Mouse (Mus musculus) B cell, adult 2 months (primary cell): ENCODE measurements around the gene Slc28a1.

Experiments
- DNase-seq, 2 experiments: peaks; one replicate each; pipeline ENCODE4 v3.0.0; 2022

The Slc28a1 gene

DNA sequence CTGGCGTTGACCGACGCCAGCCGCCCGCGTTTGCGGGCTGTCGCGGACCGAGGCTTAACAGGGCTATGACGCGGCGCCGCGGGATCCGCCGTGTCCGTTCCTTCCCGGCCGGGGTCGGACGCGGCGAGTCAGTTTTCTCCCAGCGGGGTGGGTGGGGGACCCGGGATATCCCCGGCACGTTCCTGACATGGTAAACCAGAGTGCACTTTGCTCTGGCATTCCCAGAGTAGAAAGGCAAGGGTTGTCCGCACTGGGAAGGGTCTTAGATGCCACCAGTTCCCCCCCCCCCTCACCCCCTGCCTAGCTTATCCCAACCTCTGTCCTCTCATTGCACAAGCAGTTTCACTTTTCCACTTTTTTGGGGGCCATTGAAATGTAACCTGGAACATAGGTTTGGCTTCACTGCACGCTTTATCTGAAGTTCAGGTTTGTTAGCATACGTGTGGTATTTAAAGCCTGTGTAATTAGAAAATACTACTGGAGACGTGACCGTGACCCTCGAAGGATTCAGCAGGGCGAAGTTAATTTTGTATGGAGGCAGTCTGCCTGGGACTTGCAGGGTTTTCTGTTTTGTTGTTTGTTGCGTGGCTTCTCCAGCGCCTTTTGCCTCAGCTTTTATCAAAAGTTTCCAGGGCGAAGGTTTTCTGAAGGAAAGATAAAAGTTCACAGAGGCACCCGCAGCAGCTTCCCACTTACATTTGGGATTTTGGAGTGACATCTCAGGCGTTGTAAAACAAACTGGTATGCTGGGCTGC is 99.7 kb downstream of the Slc28a1 start:
- no peak for DNase-seq

DNA sequence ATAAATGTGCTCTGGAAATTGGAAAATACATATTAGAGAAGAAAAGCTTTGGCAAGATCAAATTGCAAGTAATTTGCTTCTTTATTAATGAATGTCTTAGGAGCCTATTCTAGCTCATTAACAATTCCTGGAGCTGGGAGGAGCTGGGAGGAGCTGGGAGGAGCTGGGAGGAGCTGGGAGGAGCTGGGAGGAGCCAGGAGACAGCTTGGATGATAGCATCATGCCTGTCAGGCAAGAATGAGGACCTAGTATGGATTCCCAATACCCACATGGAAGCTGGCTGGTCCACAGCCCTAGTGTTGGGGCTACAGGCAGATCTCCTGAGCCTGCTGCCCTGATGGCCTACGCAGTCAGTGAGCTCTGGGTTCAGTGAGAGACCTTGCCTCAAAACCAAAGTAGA is 101.4 kb downstream of the Slc28a1 start:
- no peak for DNase-seq

DNA sequence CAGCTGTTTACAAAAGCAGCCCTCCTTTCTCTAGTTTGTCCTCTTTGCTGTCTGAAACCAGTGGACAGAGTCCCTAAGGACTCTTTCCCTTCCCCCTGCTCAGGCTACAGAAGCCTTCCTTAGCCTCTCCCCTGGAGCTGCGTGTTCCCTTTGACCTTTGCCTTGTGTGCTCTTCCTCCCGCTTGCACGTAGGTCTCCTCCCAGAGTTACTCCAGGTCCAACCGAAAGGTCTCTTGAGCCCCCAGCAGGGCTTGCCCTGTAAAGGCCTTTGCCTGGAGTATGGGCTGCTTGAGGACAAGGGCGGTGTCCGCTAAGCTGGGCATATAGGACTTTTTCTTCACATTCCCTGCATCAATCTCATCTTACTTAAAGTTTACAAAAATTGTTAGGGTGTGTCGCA is 104.7 kb downstream of the Slc28a1 start:
- no peak for DNase-seq
